Mouse (Mus musculus) CH12.LX (cell line): ENCODE data around the gene Nhp2. TPM values are rescaled to one million over a fixed set of nuclear protein-coding genes. Genes with fewer than 3 reads are reported as not detected.
A peak's percentile ranks its signal among the peaks of the same experiment; 100 is the strongest.

ENCODE experiments used
- DNase-seq: peaks from one replicate; pipeline ENCODE4 v3.0.0-alpha.2; 2013; ENCODE audit errors: extremely low read depth
- H3K27ac ChIP-seq: 2 replicates; pipeline ENCODE4 v1.5.1; 2012; ENCODE audit warnings: low read depth, mild to moderate bottlenecking, control low read depth, moderate library complexity; ENCODE audit not compliant: insufficient read depth
- H3K27me3 ChIP-seq: replicated peaks from 2 replicates; pipeline ENCODE3; 2012; ENCODE audit warnings: inconsistent platforms
- H3K36me3 ChIP-seq, 2 experiments: replicated peaks in 1 of 2; 2 replicates each; pipeline versions ENCODE3 to v1.6.1; 2012; ENCODE audit warnings: inconsistent platforms in 1 of 2, low read length in 1 of 2, mild to moderate bottlenecking in 1 of 2, mixed read lengths in 1 of 2, moderate library complexity in 1 of 2; ENCODE audit not compliant: control insufficient read depth in 1 of 2, insufficient read depth in 1 of 2
- H3K4me1 ChIP-seq, 2 experiments: 2 replicates each; pipeline ENCODE4 v1.6.1; 2012; ENCODE audit warnings: inconsistent platforms in 1 of 2, moderate library complexity in 1 of 2; ENCODE audit not compliant: insufficient read depth in 2 of 2, control insufficient read depth in 1 of 2
- H3K4me2 ChIP-seq: 2 replicates; pipeline ENCODE4 v1.6.1; 2012; ENCODE audit warnings: low read depth, mild to moderate bottlenecking, control low read depth; ENCODE audit not compliant: poor library complexity, insufficient read depth, severe bottlenecking
- H3K4me3 ChIP-seq, 3 experiments: fragments of 150-350 bp in 1 of 3; sonication (generic) in 1 of 3; replicated peaks in 1 of 3; 2 replicates each; pipeline versions ENCODE3 to v1.5.1; 2011 to 2012; ENCODE audit warnings: low read depth in 2 of 3, low read length in 2 of 3, mild to moderate bottlenecking in 2 of 3, moderate library complexity in 2 of 3, control low read depth in 1 of 3, improper control_type of control experiment in 1 of 3, inconsistent platforms in 1 of 3, mixed read lengths in 1 of 3; ENCODE audit not compliant: poor library complexity in 1 of 3
- H3K79me2 ChIP-seq: replicated peaks from 2 replicates; pipeline ENCODE4 v1.6.1; 2012; ENCODE audit warnings: mild to moderate bottlenecking, moderate library complexity; ENCODE audit not compliant: control insufficient read depth, poor library complexity, insufficient read depth, severe bottlenecking; ENCODE audit errors: extremely low read depth
- H3K9ac ChIP-seq: 2 replicates; pipeline ENCODE4 v1.6.1; 2012; ENCODE audit warnings: low read depth, mild to moderate bottlenecking, control low read depth, moderate library complexity; ENCODE audit not compliant: insufficient read depth
- H3K9me3 ChIP-seq: replicated peaks from 2 replicates; pipeline ENCODE3; 2012; ENCODE audit warnings: low read length, inconsistent platforms, mixed read lengths
- BHLHE40 ChIP-seq: IDR thresholded peaks from 2 replicates; pipeline ENCODE4 v1.6.1; 2011; ENCODE audit warnings: mild to moderate bottlenecking, low read depth, low read length, improper control_type of control experiment
- CHD1 ChIP-seq: IDR thresholded peaks from 2 replicates; pipeline ENCODE4 v1.6.1; 2012; ENCODE audit warnings: low read depth, low read length, improper control_type of control experiment, inconsistent platforms
- CHD2 ChIP-seq: IDR thresholded peaks from 2 replicates; pipeline ENCODE4 v1.6.1; 2011; ENCODE audit warnings: low read length, improper control_type of control experiment
- E2F4 ChIP-seq: IDR thresholded peaks from 2 replicates; pipeline ENCODE4 v1.6.1; 2011; ENCODE audit warnings: low read depth, low read length, improper control_type of control experiment; ENCODE audit not compliant: insufficient replicate concordance
- ELF1 ChIP-seq: IDR thresholded peaks from 2 replicates; pipeline ENCODE4 v1.6.1; 2014; ENCODE audit warnings: low read depth, mild to moderate bottlenecking, inconsistent platforms, low read length, improper control_type of control experiment
- ETS1 ChIP-seq: conservative IDR thresholded peaks from 2 replicates; pipeline ENCODE4 v1.6.1; 2012; ENCODE audit warnings: low read depth, mild to moderate bottlenecking, inconsistent platforms, low read length, improper control_type of control experiment, moderate library complexity
- GABPA ChIP-seq: IDR thresholded peaks from 2 replicates; pipeline ENCODE4 v1.6.1; 2012; ENCODE audit warnings: low read depth, low read length, improper control_type of control experiment, inconsistent platforms; ENCODE audit not compliant: insufficient replicate concordance
- HCFC1 ChIP-seq: IDR thresholded peaks from 2 replicates; pipeline ENCODE4 v1.6.1; 2012; ENCODE audit warnings: low read depth, mild to moderate bottlenecking, inconsistent platforms, low read length, improper control_type of control experiment
- IRF4 ChIP-seq: IDR thresholded peaks from 2 replicates; pipeline ENCODE4 v1.6.1; 2014; ENCODE audit warnings: low read depth, mild to moderate bottlenecking, inconsistent platforms, low read length, improper control_type of control experiment
- MAX ChIP-seq: IDR thresholded peaks from 2 replicates; pipeline ENCODE4 v1.6.1; 2011; ENCODE audit warnings: low read length, improper control_type of control experiment
- MEF2A ChIP-seq: IDR thresholded peaks from 2 replicates; pipeline ENCODE4 v1.6.1; 2014; ENCODE audit warnings: low read depth, mild to moderate bottlenecking, inconsistent platforms, low read length, improper control_type of control experiment, borderline replicate concordance
- MXI1 ChIP-seq: IDR thresholded peaks from 2 replicates; pipeline ENCODE4 v1.6.1; 2011; ENCODE audit warnings: mild to moderate bottlenecking, low read depth, low read length, improper control_type of control experiment
- MYC ChIP-seq: IDR thresholded peaks from 2 replicates; pipeline ENCODE4 v1.6.1; 2011; ENCODE audit warnings: low read depth, mild to moderate bottlenecking, improper control_type of control experiment, low read length
- NELFE ChIP-seq: IDR thresholded peaks from 2 replicates; pipeline ENCODE4 v1.6.1; 2011; ENCODE audit warnings: low read depth, low read length, improper control_type of control experiment
- NRF1 ChIP-seq: IDR thresholded peaks from 2 replicates; pipeline ENCODE4 v1.6.1; 2014; ENCODE audit warnings: low read depth, mild to moderate bottlenecking, inconsistent platforms, low read length, improper control_type of control experiment, moderate library complexity
- POLR2A ChIP-seq: IDR thresholded peaks from 2 replicates; pipeline ENCODE4 v1.6.1; 2011; ENCODE audit warnings: low read depth, mild to moderate bottlenecking, improper control_type of control experiment, low read length
- RAD21 ChIP-seq: IDR thresholded peaks from 2 replicates; pipeline ENCODE4 v1.6.1; 2011; ENCODE audit warnings: low read depth, mild to moderate bottlenecking, low read length, improper control_type of control experiment, moderate library complexity
- RCOR1 ChIP-seq: conservative IDR thresholded peaks from 2 replicates; pipeline ENCODE4 v1.6.1; 2012; ENCODE audit warnings: low read depth, mild to moderate bottlenecking, inconsistent platforms, low read length, improper control_type of control experiment
- SIN3A ChIP-seq: IDR thresholded peaks from 2 replicates; pipeline ENCODE4 v1.6.1; 2012; ENCODE audit warnings: low read length, improper control_type of control experiment, inconsistent platforms
- SMC3 ChIP-seq: IDR thresholded peaks from 2 replicates; pipeline ENCODE4 v1.6.1; 2011; ENCODE audit warnings: low read depth, low read length, improper control_type of control experiment
- TBP ChIP-seq: conservative IDR thresholded peaks from 2 replicates; pipeline ENCODE4 v1.6.1; 2011; ENCODE audit warnings: low read depth, low read length, improper control_type of control experiment
- TCF12 ChIP-seq: IDR thresholded peaks from 2 replicates; pipeline ENCODE4 v1.6.1; 2014; ENCODE audit warnings: low read depth, mild to moderate bottlenecking, inconsistent platforms, low read length, improper control_type of control experiment
- UBTF ChIP-seq: IDR thresholded peaks from 2 replicates; pipeline ENCODE4 v1.6.1; 2012; ENCODE audit warnings: low read depth, mild to moderate bottlenecking, inconsistent platforms, low read length, improper control_type of control experiment, moderate library complexity
- USF1 ChIP-seq: IDR thresholded peaks from 2 replicates; pipeline ENCODE4 v1.6.1; 2014; ENCODE audit warnings: low read depth, mild to moderate bottlenecking, inconsistent platforms, low read length, improper control_type of control experiment
- USF2 ChIP-seq: conservative IDR thresholded peaks from 2 replicates; pipeline ENCODE4 v1.6.1; 2011; ENCODE audit warnings: low read depth, low read length, improper control_type of control experiment
- ZMIZ1 ChIP-seq: IDR thresholded peaks from 2 replicates; pipeline ENCODE4 v1.6.1; 2012; ENCODE audit warnings: low read depth, mild to moderate bottlenecking, inconsistent platforms, low read length, improper control_type of control experiment
- dilution Hi-C: fragments of 300-500 bp; cut with MboI; formaldehyde crosslinking; loops from 2 replicates; pipeline ENCODE4 v1.14.3; 2020; ENCODE audit warnings: low sequenced_read_pairs; ENCODE audit not compliant: extremely low pct_unique_long_range_greater_than_20kb, extremely low pct_ligation_motif_present
- in situ Hi-C: fragments of 300-500 bp; cut with MboI; formaldehyde crosslinking; loops from 3 replicates; pipeline ENCODE4 v1.14.3; 2019; ENCODE audit warnings: low sequenced_read_pairs, low pct_ligation_motif_present, low pct_unique_long_range_greater_than_20kb, mixed read lengths
- polyA plus RNA-seq: library from polyadenylated mRNA; unstranded; fragments of >175 nt; gene quantifications from 2 replicates; pipeline ENCODE4 v1.2.1, GENCODE M21; 2012; ENCODE audit warnings: low read depth; ENCODE audit not compliant: insufficient read length
- total RNA-seq, 2 experiments: library from RNA; depleted of rRNA; stranded (reverse); fragments of 300-350 nt in 1 of 2; fragments of >200 nt in 1 of 2; gene quantifications; 2 replicates each; pipeline ENCODE4 v1.2.3; 2012 to 2014

Nhp2 gene
- total and polyA plus RNA-seq, 3 experiments, result 489 to 847 (median 722) TPM

DNA sequence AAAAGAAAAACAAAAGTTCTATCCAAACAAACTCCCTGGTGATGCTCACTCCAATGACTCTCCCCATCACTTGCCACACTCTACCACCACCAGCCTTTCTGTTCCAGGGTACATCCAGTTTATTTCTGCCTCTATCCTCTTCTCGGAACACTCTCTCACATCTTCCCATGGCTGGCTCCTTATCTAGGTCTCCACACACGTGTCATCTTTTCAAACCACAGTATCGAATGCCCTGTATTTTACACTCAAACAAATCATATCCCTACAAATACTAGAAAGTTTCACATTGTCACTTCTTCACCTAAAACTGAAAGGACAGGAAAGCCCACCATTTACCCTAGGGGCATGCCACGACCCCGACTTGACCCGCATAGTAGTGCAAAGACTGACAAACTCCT, 15.6 kb downstream of the Nhp2 start:
- peak overlapping the region; percentile 65 to 95 (median 88) for H3K4me3 ChIP-seq
- peaks cover 9% of the 10 kb centered on the region; the same call in 1 of the 2 replicates for H3K79me2 ChIP-seq
- DNase-seq, result no peak
- peaks cover 4 to 40% of the 10 kb centered on the region in 2 experiments for H3K36me3 ChIP-seq
- H3K9me3 ChIP-seq, result no peaks in the 10 kb centered on the region
- peak overlapping the region; percentile 94 for H3K9ac ChIP-seq
- peaks cover 3 to 66% of the 10 kb centered on the region in 2 experiments; a peak in 2 of 4 replicates for H3K4me1 ChIP-seq
- H3K27ac ChIP-seq, result peak overlapping the region; percentile 68; the same call in 1 of the 2 replicates
- peak overlapping the region; percentile 86 for H3K4me2 ChIP-seq
- in situ Hi-C loops (no loop called here), dilution Hi-C loops (no loop called here)
- H3K27me3 ChIP-seq, result no peaks in the 10 kb centered on the region
- 0 out of 2 replicates have a peak, but pooled peaks have one; percentile 22 for TF ChIP-seq MYC
- no peak for TF ChIP-seq CHD1

- peak; percentile 93 for DNase-seq
Measured at GRCm38 (mm10) chr11:51635525-51636322, 16.2 kb downstream of the Nhp2 start, which contains the start of gene Rmnd5b. Gene Rmnd5b (minus strand): TSS chr11:51635896.

More at GRCm38 (mm10) chr11:51635525-51636322, 16.2 kb downstream of the Nhp2 start, which contains the start of gene Rmnd5b:
- TF ChIP-seq MXI1, result peak; percentile 64; the same call in 1 of the 2 replicates
- TF ChIP-seq UBTF, result 0 out of 2 replicates have a peak, but pooled peaks have one; percentile 19
- TF ChIP-seq MAX, result peak; percentile 58
- peak; percentile 64; the same call in 1 of the 2 replicates for TF ChIP-seq NELFE
- TF ChIP-seq TCF12, result peak; percentile 70
- peak; percentile 5; the same call in 1 of the 2 replicates for TF ChIP-seq USF1
- TF ChIP-seq GABPA, result no peak; the same call in 1 of the 2 replicates
- peak; percentile 76 for TF ChIP-seq ELF1
- peak; percentile 95 for TF ChIP-seq SIN3A
- peak; percentile 42; the same call in 1 of the 2 replicates for TF ChIP-seq ZMIZ1
- peak; percentile 83; the same call in 1 of the 2 replicates for TF ChIP-seq CHD1
- peak; percentile 66 for TF ChIP-seq MEF2A
- peak; percentile 65 for TF ChIP-seq POLR2A
- TF ChIP-seq IRF4, result no peak; the same call in none of the 2 replicates
- peak; percentile 65; the same call in 1 of the 2 replicates for TF ChIP-seq CHD2
- TF ChIP-seq RAD21, result no peak
- 0 out of 2 replicates have a peak, but pooled peaks have one; percentile 6 for TF ChIP-seq E2F4
- TF ChIP-seq BHLHE40, result peak; percentile 93
- TF ChIP-seq MYC, result peak; percentile 50
- no peak for TF ChIP-seq RCOR1
- 0 out of 2 replicates have a peak, but pooled peaks have one; percentile 8 for TF ChIP-seq TBP
- TF ChIP-seq ETS1, result peak; percentile 65
- TF ChIP-seq NRF1, result peak; percentile 86
- no peak for TF ChIP-seq USF2
- TF ChIP-seq SMC3, result no peak
- TF ChIP-seq HCFC1, result peak; percentile 85
- Histone ChIP-seq H3K9me3 (no peaks in the 10 kb centered on the region), H3K27me3 (no peaks in the 10 kb centered on the region), H3K4me2 (peak within 1 kb of the TSS; percentile 86), H3K36me3 (peaks cover 3 to 39% of the 10 kb centered on the region in 2 experiments), H3K9ac (peak within 1 kb of the TSS; percentile 94), H3K79me2 (peaks cover 9% of the 10 kb centered on the region; the same call in 1 of the 2 replicates), H3K27ac (peak within 1 kb of the TSS; percentile 68), H3K4me1 (peaks cover 3 to 70% of the 10 kb centered on the region in 2 experiments; a peak in 2 of 4 replicates), H3K4me3 (peak within 1 kb of the TSS; percentile 65 to 95 (median 88))
- dilution Hi-C loops (no loop called here), in situ Hi-C loops (no loop called here)
